Mouse (Mus musculus): ENCODE data around the gene Kcnn4.

- TF ChIP-seq POLR2A (IDR thresholded peaks at IDR 0.05; ENCODE audit: borderline replicate concordance, extremely low read depth, low read depth, low read length) (no peak), CTCF (IDR thresholded peaks at IDR 0.05; ENCODE audit: insufficient read depth, low read length) (no peak)
Observed at GRCm38 (mm10) chr7:24343701-24344272, 26.3 kb upstream of the Kcnn4 start.
